Mouse (Mus musculus): ENCODE data around the gene Slc7a11.
"Not testable (repeated sequence)": the region's sequence is repeated elsewhere in the genome, so short reads cannot be mapped to it uniquely, and the experiment has no call there.

Slc7a11 gene

GRCm38 (mm10) chr3:50443421-50443916, at the start of gene Slc7a11:
Slc7a11 (minus strand) TSS chr3:50443614.
- peak; percentile 6 for DNase-seq

GRCm38 (mm10) chr3:50491678-50492077, 48.3 kb upstream of the Slc7a11 start:
- DNase-seq, result no peak

- no peak for DNase-seq
Measured at GRCm38 (mm10) chr3:50484076-50484475, 40.7 kb upstream of the Slc7a11 start.

GRCm38 (mm10) chr3:50462223-50462622, 18.8 kb upstream of the Slc7a11 start:
- no peak for DNase-seq

GRCm38 (mm10) chr3:50457136-50457535, 13.7 kb upstream of the Slc7a11 start:
- no peak for DNase-seq

- DNase-seq, result no peak
Measured at GRCm38 (mm10) chr3:50456564-50456963, 13.2 kb upstream of the Slc7a11 start.

- DNase-seq, result no peak
Measured at GRCm38 (mm10) chr3:50456023-50456422, 12.6 kb upstream of the Slc7a11 start.

- DNase-seq, result no peak
Measured at GRCm38 (mm10) chr3:50445050-50445775, 1.8 kb upstream of the Slc7a11 start.

- DNase-seq, result no peak
Measured at GRCm38 (mm10) chr3:50443942-50444341, 528 bp upstream of the Slc7a11 start.

GRCm38 (mm10) chr3:50442341-50443292, 797 bp downstream of the Slc7a11 start:
- DNase-seq, result no peak

GRCm38 (mm10) chr3:50441330-50441729, 2.1 kb downstream of the Slc7a11 start:
- DNase-seq, result no peak

GRCm38 (mm10) chr3:50440409-50440808, 3.0 kb downstream of the Slc7a11 start:
- no peak for DNase-seq

- DNase-seq, result no peak
Measured at GRCm38 (mm10) chr3:50439429-50439828, 4.0 kb downstream of the Slc7a11 start.

- no peak for DNase-seq
Measured at GRCm38 (mm10) chr3:50438520-50439253, 4.7 kb downstream of the Slc7a11 start.

GRCm38 (mm10) chr3:50438081-50438480, 5.3 kb downstream of the Slc7a11 start:
- not testable (repeated sequence) for DNase-seq

- not testable (repeated sequence) for DNase-seq
Measured at GRCm38 (mm10) chr3:50436409-50436808, 7.0 kb downstream of the Slc7a11 start.

- no peak for DNase-seq
Measured at GRCm38 (mm10) chr3:50433831-50434230, 9.6 kb downstream of the Slc7a11 start.

GRCm38 (mm10) chr3:50430811-50431210, 12.6 kb downstream of the Slc7a11 start:
- DNase-seq, result no peak

- peak; percentile 22 for DNase-seq
Measured at GRCm38 (mm10) chr3:50421480-50422277, 21.7 kb downstream of the Slc7a11 start.

GRCm38 (mm10) chr3:50419161-50419560, 24.3 kb downstream of the Slc7a11 start:
- DNase-seq, result no peak

- DNase-seq, result no peak
Measured at GRCm38 (mm10) chr3:50406771-50407170, 36.6 kb downstream of the Slc7a11 start.

GRCm38 (mm10) chr3:50405915-50406314, 37.5 kb downstream of the Slc7a11 start:
- DNase-seq, result no peak

Data from cerebellum, adult 9-10 months (tissue).